Mouse (Mus musculus) telencephalon, adult 2 months (tissue): ENCODE data around the gene Rfpl4b.
A peak's percentile ranks its signal among the peaks of the same experiment; 100 is the strongest.
"Not testable (repeated sequence)": the region's sequence is repeated elsewhere in the genome, so short reads cannot be mapped to it uniquely, and the experiment has no call there.

Experiments used
- DNase-seq: peaks from one replicate; pipeline ENCODE4 v3.0.0-alpha.2; 2011; ENCODE audit warnings: low read depth, low spot score

Rfpl4b gene

DNA sequence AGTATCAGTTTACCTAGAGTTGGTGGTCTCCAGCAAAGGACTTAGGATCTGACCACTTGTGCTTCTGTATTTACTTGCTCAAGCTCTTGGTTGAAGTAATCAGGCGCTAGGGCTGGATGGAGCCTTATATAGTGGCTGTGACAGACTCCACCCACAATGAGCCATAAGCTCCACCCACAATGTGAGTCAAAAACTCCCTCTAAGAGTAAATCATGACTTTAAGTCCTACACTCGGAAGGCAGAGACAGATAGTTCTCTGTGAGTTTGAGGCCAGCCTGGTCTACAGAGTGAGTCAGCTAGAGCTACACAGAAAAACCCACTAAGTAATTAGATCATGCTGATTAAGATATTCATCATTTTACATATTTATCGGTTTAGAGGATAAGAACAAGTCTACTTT, at the start of gene Rfpl4b:
Gene Rfpl4b, minus strand, starts transcription at position 101 of the 400 bp plus-strand sequence.
- DNase-seq: no peak

GRCm38 (mm10) chr10:38855186-38855585, 33.6 kb upstream of the Rfpl4b start:
- no peak for DNase-seq

GRCm38 (mm10) chr10:38850006-38850405, 28.4 kb upstream of the Rfpl4b start:
- not testable (repeated sequence) for DNase-seq

GRCm38 (mm10) chr10:38848884-38849499, 27.4 kb upstream of the Rfpl4b start:
- peak; percentile 15 for DNase-seq

- DNase-seq: no peak
Measured at GRCm38 (mm10) chr10:38848231-38848630, 26.7 kb upstream of the Rfpl4b start.

- DNase-seq: no peak
Measured at GRCm38 (mm10) chr10:38823741-38824140, 2.2 kb upstream of the Rfpl4b start.

DNA sequence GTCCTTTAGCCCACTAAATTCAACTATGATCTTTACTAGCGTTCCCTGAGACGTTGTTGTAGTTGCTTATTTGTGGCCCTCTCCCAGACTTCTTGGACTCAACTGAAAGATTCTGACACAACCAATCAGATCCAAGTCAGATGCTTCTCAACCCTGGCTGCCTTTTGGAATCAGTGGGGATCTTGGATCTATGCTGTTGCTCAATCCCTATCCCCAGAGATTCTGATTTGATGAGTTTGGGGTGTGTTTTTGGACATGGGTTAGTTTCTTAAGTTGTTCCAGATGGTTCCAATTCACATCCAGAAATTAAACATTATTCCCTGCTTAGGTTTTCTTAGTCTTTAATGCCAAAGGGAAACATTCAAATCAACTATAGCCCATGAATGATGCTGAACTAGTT, 15.5 kb downstream of the Rfpl4b start:
- DNase-seq: no peak

- no peak for DNase-seq
Measured at GRCm38 (mm10) chr10:38804047-38804446, 17.5 kb downstream of the Rfpl4b start.

DNA sequence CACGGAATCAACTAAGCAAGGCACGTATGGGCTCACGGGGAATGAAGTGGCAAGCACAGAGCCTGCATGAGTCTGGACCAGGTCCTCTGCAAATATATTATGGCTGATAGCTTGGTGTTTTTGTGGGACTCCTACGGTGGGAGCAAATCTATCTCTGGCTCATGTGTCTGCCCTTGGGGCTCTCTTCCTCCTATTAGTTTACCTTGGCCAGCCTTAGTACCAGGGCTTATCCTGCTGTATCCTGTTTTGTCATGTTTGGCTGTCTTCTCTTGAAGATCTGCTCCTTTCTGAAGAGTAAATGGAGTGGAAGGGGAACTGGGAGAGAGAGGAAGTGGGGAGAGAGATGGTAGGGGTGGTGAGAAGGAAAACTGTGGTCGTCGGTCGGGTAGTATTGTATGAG, 18.3 kb downstream of the Rfpl4b start:
- DNase-seq: no peak

- no peak for DNase-seq
Measured at GRCm38 (mm10) chr10:38788612-38789011, 33.0 kb downstream of the Rfpl4b start.
